Mouse (Mus musculus) intestine, embryonic 14.5 days (tissue): Measurements from ENCODE around the gene Ccdc117. TPM values are rescaled to one million over a fixed set of nuclear protein-coding genes. Genes with fewer than 3 reads are reported as not detected.
"Not testable (repeated sequence)": the region's sequence is repeated elsewhere in the genome, so short reads cannot be mapped to it uniquely, and the experiment has no call there.

Source experiments
- ATAC-seq: fragments of 200-750 bp; cut with Nextera tagmentation; replicated peaks from 2 replicates; pipeline ENCODE4 v1.8.0; 2017; ENCODE audit warnings: low read depth, moderate number of reproducible peaks, moderate TSS enrichment, moderate library complexity; ENCODE audit not compliant: low FRiP score, low TSS enrichment
- DNase-seq: peaks from one replicate; pipeline ENCODE4 v3.0.0-alpha.2; 2018; ENCODE audit warnings: low spot score
- H3K27ac ChIP-seq: fragments of 300-500 bp; sonication (generic); 2 replicates; pipeline ENCODE4 v1.5.1; 2014; ENCODE audit warnings: low read depth, mild to moderate bottlenecking, control low read depth
- H3K27me3 ChIP-seq: fragments of 300-500 bp; sonication (generic); replicated peaks from 2 replicates; pipeline ENCODE4 v1.6.1; 2014; ENCODE audit warnings: low read length, control low read depth; ENCODE audit not compliant: control insufficient read depth, insufficient read depth
- H3K36me3 ChIP-seq: fragments of 300-500 bp; sonication (generic); 2 replicates; pipeline ENCODE4 v1.6.1; 2014; ENCODE audit warnings: low read length, control low read depth; ENCODE audit not compliant: control insufficient read depth, insufficient read depth
- H3K4me1 ChIP-seq: fragments of 300-500 bp; sonication (generic); replicated peaks from 2 replicates; pipeline ENCODE4 v1.6.1; 2014; ENCODE audit warnings: low read length, control low read depth, mixed read lengths; ENCODE audit not compliant: control insufficient read depth, insufficient read depth
- H3K4me2 ChIP-seq: fragments of 300-500 bp; sonication (generic); 2 replicates; pipeline ENCODE4 v1.6.1; 2014; ENCODE audit warnings: low read length
- H3K4me3 ChIP-seq: fragments of 300-500 bp; sonication (generic); 2 replicates; pipeline ENCODE4 v1.5.1; 2014; ENCODE audit warnings: low read depth, low read length, control low read depth, mixed read lengths
- H3K9ac ChIP-seq: fragments of 300-500 bp; sonication (generic); 2 replicates; pipeline ENCODE4 v1.6.1; 2014; ENCODE audit warnings: mild to moderate bottlenecking, low read length
- H3K9me3 ChIP-seq: fragments of 300-500 bp; sonication (generic); 2 replicates; pipeline ENCODE4 v1.6.1; 2016; ENCODE audit warnings: low read length, control low read depth; ENCODE audit not compliant: control insufficient read depth
- WGBS: fragments of 180-500 bp; shearing (Covaris S2); extraction: QIAGEN DNeasy Blood & Tissue Kit; methylation state at CpG from one replicate; pipeline ENCODE4 v1.1.7; 2014; 5-methylcytosine and 5-hydroxymethylcytosine counted together
- polyA plus RNA-seq: library from polyadenylated mRNA; unstranded; fragments of >200 nt; fragmentation: Nextera tagmentation; extraction: Ambion mirVana; gene quantifications from 2 replicates; pipeline ENCODE4 v1.2.1, GENCODE M21; 2014

Gene Ccdc117
- polyA plus RNA-seq, 1 experiment from 2014 or later: 16.8 TPM

- ATAC-seq, H3K27me3 ChIP-seq, H3K9me3 ChIP-seq, H3K4me1 ChIP-seq, H3K4me3 ChIP-seq, H3K36me3 ChIP-seq, DNase-seq, H3K4me2 ChIP-seq, H3K9ac ChIP-seq, H3K27ac ChIP-seq: not testable (repeated sequence)
- 86% methylated on average over 10 of the region's 10 CpGs for WGBS
Measured at GRCm38 (mm10) chr11:5489433-5489832, 52.6 kb downstream of the Ccdc117 start.

GRCm38 (mm10) chr11:5485193-5486011, 56.6 kb downstream of the Ccdc117 start:
- 14% methylated on average over 15 of the region's 15 CpGs for WGBS
- 0 out of 2 replicates have a peak overlapping the region, but pooled peaks have one; percentile 33 for H3K27ac ChIP-seq
- no peaks in the 10 kb centered on the region for H3K27me3 ChIP-seq
- H3K9ac ChIP-seq: peak overlapping the region; percentile 40
- DNase-seq: peak; percentile 91
- no peaks in the 10 kb centered on the region for H3K4me1 ChIP-seq
- H3K9me3 ChIP-seq: no peaks in the 10 kb centered on the region
- peak overlapping the region; percentile 33 for H3K4me3 ChIP-seq
- ATAC-seq: peak; percentile 80
- peak overlapping the region; percentile 65 for H3K4me2 ChIP-seq
- H3K36me3 ChIP-seq: no peaks in the 10 kb centered on the region

- Histone ChIP-seq H3K4me3 (no peak overlapping the region), H3K4me1 (no peaks in the 10 kb centered on the region), H3K27me3 (no peaks in the 10 kb centered on the region), H3K4me2 (no peak overlapping the region), H3K27ac (no peak overlapping the region), H3K9me3 (no peaks in the 10 kb centered on the region), H3K9ac (no peak overlapping the region), H3K36me3 (no peaks in the 10 kb centered on the region)
- DNase-seq (no peak), ATAC-seq (no peak)
- 85% methylated on average over 13 of the region's 13 CpGs for WGBS
Measured at GRCm38 (mm10) chr11:5482581-5482980, 59.4 kb downstream of the Ccdc117 start.

Other genes with a start within 250 kb of the Ccdc117 start
- gene Znrf3, start 97.3 kb downstream of the Ccdc117 start, polyA plus RNA-seq: 12.0 and 12.8 TPM in 2 replicates
- gene Xbp1, start 21.5 kb downstream of the Ccdc117 start, polyA plus RNA-seq: 168 and 202 TPM in 2 replicates
- gene Ankrd36, start 27.5 kb upstream of the Ccdc117 start, polyA plus RNA-seq: not detected in 2 replicates
- 229 and 246 TPM in 2 replicates for gene Mrps24, start 173.5 kb upstream of the Ccdc117 start, polyA plus RNA-seq
- gene Urgcp, start 220.2 kb upstream of the Ccdc117 start, polyA plus RNA-seq: 17.6 and 18.2 TPM in 2 replicates
- 116 and 126 TPM in 2 replicates for gene Dbnl, start 246.3 kb upstream of the Ccdc117 start, polyA plus RNA-seq